Mouse (Mus musculus): Measurements from ENCODE around the gene Atp7b.

Gene Atp7b

DNA sequence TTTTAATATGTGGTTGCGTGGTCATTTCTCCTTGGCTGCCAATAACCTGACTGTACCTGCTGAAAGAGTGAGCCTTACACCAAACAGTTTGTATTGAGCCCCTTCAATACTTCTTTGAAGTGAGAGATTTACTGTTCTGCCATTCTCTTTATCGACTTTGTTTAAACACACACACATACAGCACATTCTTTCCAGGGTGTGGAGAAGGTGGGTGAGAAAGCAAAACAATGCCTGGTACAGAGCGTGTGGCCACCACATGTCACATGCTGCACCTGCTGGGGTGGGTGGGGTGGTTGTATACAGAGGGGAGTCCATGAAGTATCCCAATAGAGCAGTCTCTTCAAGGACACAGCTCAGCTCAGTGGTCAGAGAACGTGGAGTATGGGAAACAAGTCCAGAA, 34.9 kb downstream of the Atp7b start:
- no peak for DNase-seq (ENCODE audit: low spot score in 2 of 2)

DNA sequence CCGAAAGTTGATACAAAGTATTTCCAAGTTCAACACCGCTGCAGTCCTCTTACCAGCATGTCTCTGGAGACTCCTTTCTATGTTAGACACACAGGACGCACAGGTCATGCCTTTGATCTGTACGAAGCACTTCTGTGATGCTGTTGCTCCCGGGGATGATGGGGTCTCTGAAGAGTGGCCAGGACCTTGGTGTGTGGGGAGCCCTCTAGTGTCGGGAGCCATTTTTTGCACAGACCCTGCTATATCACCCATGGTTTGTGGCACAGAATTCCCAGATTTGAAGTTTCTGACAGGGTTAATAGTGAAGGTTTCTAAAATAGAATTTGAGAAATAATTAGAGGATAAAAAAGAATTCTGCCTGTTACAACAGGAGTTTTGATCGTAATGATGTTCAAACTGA, 37.9 kb downstream of the Atp7b start:
- DNase-seq (ENCODE audit: low spot score in 2 of 2), result no peak

DNA sequence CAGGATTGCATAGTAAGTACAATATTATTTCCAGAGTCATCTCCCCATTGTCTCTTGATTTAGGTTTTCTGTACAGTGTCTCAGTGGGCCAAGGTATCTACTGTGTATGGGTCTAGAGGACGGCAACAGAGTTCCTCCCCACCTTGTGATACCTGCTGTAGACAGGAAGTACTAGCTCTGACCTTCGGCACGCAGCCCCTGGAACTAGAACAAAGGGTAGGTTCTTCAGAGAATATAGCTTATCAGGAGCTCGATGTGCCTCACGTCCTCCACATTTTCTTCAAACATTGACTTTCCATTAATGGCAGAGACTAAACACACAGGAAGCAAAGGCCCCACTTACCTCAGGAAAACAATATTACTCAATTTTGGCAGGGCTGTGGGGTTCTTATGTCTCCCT, 40.6 kb downstream of the Atp7b start:
- DNase-seq (ENCODE audit: low spot score in 2 of 2), result no peak

DNA sequence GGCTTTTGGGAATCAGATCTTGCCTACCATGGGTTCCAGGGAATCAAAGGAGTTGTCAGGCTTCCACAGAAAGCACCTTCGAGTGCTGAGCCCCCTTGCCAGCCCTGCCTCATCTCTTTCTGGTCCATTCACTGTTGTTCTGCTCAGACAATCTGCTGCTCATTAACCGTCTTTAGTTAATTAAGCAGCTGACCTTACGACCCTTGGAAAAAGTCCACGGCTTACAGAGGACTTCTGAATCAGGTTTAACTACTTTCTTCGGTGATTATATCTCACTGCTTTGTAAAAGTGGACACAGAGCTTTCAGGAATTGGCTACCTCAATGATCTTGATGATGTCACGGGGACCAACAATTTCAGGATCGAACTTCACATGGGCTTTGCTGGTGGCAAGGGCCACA, 42.4 kb downstream of the Atp7b start:
- no peak for DNase-seq (ENCODE audit: low spot score in 2 of 2)

DNA sequence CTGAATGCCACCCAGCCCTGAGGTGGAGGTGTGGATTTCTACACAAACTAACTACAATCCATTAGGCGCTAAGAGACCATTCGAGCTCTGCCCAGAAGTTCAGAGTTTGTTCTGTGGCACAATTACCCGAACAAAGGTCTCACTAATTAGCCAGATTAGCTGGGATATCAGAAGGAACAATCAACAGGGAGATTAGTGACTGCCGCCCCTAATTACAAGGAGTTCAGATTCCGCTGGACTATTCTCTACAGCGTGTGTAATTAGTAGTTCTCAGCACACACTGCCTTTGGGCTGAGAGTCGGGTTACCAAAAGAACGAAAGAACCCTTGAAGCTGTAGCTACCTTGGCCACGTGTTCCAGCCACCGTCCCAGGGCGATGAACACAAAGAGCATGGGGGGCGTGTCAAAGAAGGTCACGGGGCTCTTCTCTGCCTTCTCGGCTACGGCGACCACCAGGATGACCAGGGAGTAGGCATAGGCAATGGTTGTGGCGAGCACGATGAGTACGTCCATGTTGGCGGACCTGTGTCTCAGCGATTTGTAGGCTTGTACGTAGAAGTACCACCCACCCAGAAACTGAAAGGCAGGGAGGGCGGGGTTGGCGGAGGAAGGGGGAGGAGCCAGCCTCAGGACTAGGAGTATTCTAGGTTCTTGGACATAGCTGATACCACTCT, 46.9 kb downstream of the Atp7b start:
- DNase-seq (ENCODE audit: low spot score in 2 of 2), result no peak

DNA sequence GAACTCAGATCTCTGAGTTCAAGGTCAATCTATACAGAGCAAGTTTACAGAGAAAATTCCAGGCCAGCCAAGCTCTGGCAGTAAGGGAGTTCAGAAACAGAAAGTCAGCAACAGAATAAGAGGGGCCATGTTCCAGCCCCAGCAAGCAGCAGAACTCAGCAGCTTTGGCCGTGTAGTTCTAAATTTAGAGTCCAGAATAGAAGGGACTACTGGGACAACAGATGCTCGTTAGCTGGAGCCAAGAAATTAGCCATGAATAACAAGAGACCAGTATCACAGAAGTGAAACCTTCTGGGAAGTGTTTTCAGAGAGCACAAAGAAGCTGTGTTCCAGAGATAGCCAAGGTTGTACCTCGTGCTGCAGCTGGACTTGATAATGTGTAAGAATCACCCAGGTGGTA, 50.7 kb downstream of the Atp7b start:
- DNase-seq (ENCODE audit: low spot score in 2 of 2), result no peak

DNA sequence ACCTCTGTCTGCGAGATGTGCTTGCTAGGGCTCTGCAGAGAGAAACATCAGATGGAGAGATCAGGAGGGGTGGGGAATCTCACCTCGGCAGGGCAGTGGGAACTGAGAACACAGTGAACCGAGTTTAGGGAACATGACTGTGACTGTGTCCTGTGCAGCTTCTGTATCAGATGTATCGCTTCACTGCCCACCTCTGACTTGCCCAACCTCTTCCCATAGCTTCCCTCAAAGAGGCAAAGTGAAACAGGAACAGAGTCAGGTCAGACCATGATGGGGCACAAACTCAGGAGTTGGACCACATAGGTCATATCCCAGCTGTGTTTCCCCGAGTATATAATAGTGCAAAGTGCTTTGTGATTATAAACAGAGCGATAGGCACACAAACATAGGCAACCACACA, 53.7 kb downstream of the Atp7b start:
- DNase-seq (ENCODE audit: low spot score in 2 of 2), result no peak

DNA sequence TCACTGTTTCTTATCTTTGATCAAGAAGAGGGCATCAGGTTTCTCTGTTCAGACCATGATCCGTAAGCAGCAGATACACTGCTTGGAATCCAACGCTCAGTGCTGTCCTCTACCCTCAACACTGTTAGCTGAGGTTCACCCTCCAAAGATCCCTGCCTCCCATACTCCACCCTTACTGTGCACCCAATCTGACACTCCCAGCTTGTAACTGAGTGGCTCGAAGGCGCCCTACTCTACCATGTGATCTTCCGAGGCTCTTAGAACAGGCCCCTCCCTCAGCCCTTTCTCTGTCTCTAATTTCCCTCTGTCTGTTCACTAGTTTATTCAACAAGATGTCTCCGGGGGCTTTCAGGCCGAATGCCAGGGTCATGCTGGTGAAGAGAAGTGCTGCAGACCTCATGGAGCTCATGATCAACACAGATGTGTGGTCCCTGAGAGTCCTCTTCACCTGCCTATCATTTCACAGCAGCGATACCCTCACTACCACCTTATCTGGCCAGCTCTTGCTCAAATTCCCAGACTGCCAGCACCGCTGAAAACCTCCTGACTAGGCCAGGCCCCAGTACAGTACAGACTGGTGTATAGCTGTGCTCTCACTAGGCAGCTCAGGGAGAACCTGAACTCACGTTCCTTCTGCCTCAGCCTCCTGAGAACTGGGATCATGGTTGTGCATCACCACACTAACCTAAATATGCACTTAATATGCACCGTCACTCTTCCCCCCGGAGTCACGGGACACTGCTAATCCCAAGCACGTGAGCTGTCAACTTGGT, 55.2 kb downstream of the Atp7b start:
- no peak for DNase-seq (ENCODE audit: low spot score in 2 of 2)

DNA sequence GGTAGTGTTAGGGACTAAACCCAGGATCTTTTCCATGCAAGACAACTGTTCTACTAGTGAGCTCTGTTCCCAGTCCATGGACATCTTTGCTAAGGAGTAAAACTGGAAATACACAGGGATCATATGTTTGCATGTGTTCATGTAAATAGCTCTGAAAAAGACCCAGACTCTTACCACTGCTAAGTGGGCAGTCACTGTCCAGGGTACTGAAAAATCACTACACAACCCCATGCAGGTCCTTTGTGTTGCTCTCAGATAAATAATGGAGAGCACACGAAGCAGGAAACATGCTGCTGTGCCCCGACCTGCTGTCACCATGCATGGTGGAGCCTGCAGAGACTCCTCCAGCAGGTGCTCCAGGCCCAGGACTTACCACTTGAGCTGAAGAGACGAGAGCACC, 64.9 kb downstream of the Atp7b start:
- no peak for DNase-seq (ENCODE audit: low spot score in 2 of 2)

DNA sequence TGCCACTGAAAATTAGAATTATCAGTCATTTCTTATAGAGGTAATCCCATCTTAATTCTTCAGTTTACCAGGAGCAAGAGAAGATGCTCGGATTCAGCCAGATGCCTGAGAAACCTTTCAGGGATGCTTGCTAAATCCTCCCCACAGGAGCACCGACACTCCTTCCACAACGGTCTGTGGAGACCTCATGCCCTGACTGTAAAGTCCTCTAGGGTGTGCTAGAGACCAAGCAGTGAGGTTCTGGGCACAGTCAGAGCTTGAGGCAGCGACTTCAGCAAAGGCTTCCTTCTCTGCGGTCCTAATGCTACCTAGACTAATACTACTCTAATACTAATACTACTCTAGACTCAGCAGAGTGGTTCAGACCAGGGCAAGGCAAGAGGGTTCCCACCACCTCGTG, 67.9 kb downstream of the Atp7b start:
- DNase-seq (ENCODE audit: low spot score in 2 of 2), result peak in 1 of 2 experiments; percentile 10

DNA sequence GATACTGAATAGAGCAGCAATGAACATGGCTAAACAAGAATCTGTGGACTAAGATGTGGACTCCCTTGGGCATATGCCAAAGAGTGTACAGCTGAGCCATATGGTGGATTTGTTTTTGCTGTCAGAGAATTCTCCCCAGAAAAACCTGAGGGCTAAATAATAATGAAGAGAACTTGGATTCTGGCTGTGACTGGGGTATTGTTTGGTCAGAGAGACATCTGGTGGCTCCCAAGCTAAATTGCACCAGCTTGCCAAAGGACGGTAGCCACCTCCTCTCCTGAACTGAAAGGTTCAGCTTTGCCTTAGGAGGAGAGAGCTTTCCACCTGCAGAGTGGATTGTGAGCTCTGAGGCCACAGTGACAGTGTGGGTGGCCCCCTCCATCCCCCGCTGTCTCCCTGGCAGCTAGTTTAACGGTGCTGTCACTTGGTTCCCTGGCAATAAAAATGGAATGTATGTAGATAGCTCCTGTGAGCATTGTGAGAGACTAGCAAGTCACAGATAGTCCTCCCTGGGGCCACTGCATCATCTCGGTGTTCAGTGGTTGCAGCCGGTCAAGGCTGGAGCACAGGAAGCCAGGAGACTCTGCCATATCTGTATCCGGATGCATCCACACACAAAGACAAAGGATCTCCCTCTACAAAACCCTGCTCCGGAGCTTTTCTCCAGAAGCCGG, 78.3 kb downstream of the Atp7b start:
- no peak for DNase-seq (ENCODE audit: low spot score in 2 of 2)

DNA sequence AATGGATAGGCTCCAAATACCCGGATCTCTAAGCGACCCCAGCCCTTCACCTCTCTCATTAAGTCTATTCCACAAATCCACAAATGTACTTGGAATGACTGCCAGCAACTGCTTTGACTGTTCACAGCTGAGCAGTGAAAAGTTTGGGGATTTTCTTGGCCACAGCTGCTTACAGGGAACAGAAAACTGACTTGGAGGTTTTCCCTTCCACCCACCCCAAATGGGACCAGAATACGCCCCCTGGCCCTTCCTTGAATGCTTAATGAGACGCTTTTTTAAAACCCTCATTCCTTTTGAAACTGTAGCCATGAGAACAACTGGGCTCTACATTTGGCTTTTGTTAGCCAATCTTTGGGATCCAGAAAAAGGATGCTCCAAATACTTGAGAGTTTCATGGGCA, 81.9 kb downstream of the Atp7b start:
- no peak for DNase-seq (ENCODE audit: low spot score in 2 of 2)

DNA sequence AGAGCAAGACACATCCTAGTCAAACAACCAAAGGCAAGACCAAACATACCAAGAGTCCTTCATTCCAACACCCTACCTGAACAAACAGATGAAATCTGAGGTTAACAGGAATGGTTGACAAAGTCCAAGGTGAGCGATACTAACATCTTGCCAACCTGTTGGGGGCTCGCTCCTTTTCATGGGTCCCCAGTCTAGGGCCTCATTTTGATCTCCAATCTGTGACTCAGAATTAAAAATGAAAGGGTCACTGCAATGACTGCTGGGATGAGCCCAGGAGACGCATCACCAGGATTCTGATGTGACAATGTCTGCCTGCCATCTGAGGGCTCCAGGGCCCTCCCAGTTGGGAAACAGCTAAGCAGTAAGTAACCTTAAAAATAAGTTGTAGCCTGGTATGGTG, 90.6 kb downstream of the Atp7b start, which contains the start of gene Ccdc70:
Ccdc70 (plus strand) TSS at position 301 of the 400 bp plus-strand sequence.
- no peak for DNase-seq (ENCODE audit: low spot score in 2 of 2)

DNA sequence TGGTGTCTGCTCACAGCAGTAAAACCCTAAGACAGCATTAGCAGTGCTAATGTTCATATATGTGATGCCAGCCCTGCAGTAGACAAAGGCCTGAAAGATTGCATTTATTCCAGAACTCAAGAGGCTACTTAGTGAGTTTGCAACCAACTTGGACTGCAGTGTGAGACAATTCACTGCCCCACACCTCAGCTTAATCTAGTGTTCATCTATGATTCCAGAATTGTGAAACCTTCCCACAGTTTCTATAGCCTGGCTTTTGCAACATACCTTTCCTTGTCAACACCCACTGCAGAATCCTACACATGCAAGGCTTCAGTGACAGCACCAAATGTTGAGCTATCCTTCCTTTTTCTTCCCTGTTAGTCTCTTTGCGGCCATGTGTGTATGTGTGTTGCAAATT, 93.5 kb downstream of the Atp7b start:
- DNase-seq (ENCODE audit: low spot score in 2 of 2), result no peak

DNA sequence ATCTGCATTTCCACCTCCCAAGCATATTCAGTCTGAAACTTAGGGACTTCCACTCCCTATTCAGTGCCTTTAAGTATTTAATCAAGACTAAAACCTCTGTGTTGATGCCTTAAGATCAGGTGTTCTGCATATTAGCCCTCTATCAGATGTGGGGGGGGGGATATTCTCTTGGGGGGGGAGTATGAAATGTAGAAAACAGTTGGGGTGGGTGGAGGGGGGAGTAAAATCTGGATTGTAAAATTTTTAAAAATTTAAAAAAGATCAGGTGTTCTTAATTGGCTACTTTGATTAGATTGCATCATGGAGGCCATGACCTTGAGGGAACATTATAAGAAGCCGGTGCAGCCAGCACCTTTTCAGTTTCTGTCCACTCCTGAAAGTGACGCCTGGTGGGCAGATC, 101.7 kb downstream of the Atp7b start, which contains the start of gene Fam90a1a:
Fam90a1a (plus strand) TSS at position 301 of the 400 bp plus-strand sequence.
- DNase-seq (ENCODE audit: low spot score in 2 of 2), result no peak

DNA sequence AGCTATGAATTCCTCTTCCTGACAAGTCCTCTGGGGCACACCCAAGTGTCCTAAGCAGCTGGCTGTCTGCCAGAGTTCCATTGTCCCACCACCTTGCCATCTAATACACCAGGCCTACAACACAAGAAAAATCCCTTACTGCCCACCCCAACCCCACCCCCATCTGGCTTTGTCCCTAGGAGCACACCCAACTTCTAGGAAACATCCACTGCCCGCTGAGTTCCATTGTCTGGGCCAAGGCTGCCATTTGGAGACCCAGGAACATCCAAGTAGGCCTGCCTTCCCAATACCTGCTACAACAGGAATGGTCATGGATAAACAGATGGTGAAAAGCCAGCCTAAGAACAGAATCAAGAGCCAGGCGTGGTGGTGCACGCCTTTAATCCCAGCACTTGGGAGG, 103.8 kb downstream of the Atp7b start:
- no peak for DNase-seq (ENCODE audit: low spot score in 2 of 2)

DNA sequence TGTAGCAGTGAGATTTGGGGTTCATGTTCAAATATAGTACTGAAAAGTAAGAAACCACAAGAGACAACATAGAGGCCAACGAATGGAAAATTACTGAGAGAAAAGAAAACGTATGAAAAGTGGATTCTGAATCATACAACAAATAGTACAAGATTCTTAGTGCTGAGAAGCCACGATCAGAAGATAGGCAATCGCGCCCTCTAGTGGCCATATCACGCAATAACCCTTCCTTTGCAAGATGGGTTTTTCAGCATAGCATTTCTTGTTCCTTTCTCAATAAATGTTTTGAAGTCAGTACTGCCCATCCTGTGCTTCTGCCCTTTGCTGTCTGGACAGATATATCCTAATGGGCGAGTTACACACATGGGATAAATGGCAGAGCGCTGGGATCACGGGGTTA, 104.8 kb downstream of the Atp7b start:
- DNase-seq (ENCODE audit: low spot score in 2 of 2), result no peak

DNA sequence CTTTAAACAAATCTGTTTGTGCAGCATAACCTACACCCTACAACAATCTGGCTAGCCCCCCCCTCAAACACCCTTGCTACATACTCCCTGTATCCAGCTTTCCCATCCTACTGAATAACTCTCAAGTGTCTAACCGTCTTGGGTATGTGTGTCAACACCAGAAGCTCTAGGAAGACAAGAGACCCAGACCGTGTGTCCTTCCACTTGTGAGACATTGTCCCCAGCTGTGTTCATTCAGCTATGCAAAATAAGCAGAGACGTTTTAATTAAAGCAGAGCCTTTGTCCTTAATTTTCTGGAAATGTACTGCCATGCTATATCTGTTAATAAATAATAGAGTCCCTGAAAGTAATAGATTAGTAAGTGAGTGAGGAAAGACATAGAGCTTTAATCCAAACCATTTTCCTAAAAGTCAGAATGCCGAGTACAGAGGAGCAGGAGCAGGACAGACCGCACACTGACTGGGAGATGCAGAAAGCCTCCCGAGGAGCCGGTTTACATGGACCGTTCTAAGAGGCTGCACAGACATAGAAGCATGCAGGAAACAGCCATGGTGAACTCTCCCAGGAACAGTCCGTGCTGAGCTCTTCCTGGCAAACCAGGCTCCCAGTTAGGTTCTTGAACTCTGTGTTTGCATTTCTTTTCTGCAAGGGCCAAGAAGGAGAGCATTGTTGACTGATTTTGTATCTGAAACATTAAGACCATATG, 112.6 kb downstream of the Atp7b start:
- no peak for DNase-seq (ENCODE audit: low spot score in 2 of 2)

DNA sequence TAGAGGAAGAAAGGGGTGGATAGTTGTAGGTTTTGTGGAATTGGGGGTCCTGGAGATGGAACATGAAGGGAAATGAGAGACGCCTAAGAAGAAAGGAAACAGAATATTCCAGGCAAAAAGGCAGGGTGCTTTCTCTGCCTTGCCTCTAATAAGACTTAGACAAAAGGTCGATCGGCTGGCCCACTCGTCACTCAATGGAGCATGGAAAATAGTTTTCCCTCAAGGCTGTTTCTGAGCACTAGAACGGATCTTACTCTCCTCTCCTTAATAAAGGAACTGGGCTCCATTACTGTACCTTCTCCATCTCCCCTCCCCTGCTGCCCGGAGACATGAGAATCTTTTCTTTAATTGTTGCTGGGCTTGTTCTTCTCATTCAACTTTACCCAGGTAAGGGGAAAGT, 113.6 kb downstream of the Atp7b start, which contains the start of gene Defb13:
Defb13 (plus strand) TSS at position 301 of the 400 bp plus-strand sequence.
- DNase-seq (ENCODE audit: low spot score in 2 of 2), result no peak

All from heart, adult 9 months (tissue).